Mouse (Mus musculus): ENCODE data around the gene 2010111I01Rik.

DNA sequence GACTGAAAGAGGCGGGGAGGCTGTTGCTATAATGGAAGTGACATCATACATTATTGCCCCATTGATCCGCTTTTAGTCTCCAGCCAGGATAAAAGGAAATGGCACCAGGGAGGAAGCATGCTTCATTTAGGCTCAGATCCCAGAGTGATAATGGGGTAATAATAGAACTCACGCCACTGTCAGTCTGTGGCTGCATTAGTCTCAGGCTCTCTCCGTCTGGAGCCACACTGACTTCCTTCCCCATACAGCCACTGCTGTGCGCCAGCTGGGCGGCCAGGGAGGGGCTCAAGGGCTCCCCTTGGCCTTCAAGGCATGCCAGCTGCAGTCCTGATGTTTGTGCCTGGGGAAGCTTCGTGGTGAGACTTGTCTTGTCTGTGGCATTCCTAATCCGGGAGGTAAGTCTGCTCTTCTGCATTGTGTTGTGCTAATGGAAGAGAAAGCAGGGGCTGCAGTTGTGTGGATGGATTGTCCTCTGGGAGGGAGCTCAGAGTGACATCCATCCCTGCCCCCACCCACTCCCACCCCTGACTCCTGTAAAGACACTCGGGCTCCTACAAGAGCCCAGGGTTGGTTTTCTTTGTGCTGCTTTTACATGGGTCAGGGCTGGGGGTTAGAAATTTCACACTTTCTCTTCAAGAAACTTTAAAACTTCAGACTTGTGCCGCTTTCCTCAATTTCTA, 314.2 kb downstream of the 2010111I01Rik start:
- TF ChIP-seq SMC3 (IDR thresholded peaks at IDR 0.05; ENCODE audit: low read depth, low read length) (no peak), ETS1 (IDR thresholded peaks at IDR 0.05; ENCODE audit: low read depth, low read length) (no peak), CTCF (IDR thresholded peaks at IDR 0.05 in 2 of 3, conservative IDR thresholded peaks at IDR 0.05 in 1 of 3; ENCODE audit: control insufficient read depth in 1 of 3, insufficient read depth in 1 of 3, low read depth in 2 of 3, low read length in 3 of 3, poor library complexity in 1 of 3, severe bottlenecking in 1 of 3) (no peak), NRF1 (IDR thresholded peaks at IDR 0.05; ENCODE audit: insufficient read depth, low read depth, low read length, poor library complexity, severe bottlenecking) (no peak), BHLHE40 (IDR thresholded peaks at IDR 0.05; ENCODE audit: borderline replicate concordance, low read depth, low read length) (no peak)

Measured in MEL (cell line).